Mouse (Mus musculus): Measurements from ENCODE around the gene Hnrnpc.

DNA sequence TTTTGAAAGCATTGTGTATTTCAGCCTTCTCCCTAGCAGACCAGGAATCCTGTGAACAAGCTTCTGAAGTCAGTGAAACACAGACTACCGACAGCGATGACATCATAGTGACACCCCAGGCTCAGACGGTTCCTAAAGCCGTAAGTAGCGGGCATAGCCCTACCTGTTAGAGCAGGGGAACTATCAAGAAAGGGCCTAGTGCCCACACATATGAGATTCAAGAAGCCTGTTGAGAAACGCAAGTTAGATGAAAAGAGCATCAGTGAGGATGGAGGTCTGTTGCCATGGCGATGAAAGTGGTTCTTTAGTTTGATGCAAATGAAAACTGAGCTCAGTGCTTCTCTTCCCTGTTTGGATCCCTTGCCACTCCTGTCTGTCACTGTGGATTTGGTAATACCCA is 48.4 kb upstream of the Hnrnpc start:
- TF ChIP-seq CTCF (IDR thresholded peaks at IDR 0.05; ENCODE audit: low read depth) = no peak
- TF ChIP-seq EP300 (optimal IDR thresholded peaks at IDR 0.05) = no peak

Measured in stomach, postnatal 0 days (tissue).